Mouse (Mus musculus): ENCODE measurements around the gene Mrpl41. TPM values are rescaled to one million over a fixed set of nuclear protein-coding genes. Genes with fewer than 3 reads are reported as not detected.
"Not testable (repeated sequence)": the region's sequence is repeated elsewhere in the genome, so short reads cannot be mapped to it uniquely, and the experiment has no call there.

Gene Mrpl41
- 100 to 1,000 TPM in 1 of 2 experiments, 10 to 100 TPM in 1; 98.7 to 101 TPM for total RNA-seq (2021)

GRCm38 (mm10) chr2:24974906-24975703 is at the start of gene Mrpl41:
TSS of gene Mrpl41 (minus strand) at chr2:24975098.
- intact Hi-C loops (cut with DNase I) = no loop called here
- DNase-seq (ENCODE audit: low spot score) = peak; percentile 97

GRCm38 (mm10) chr2:25022678-25023077 is 47.8 kb upstream of the Mrpl41 start:
- no peak for DNase-seq (ENCODE audit: low spot score)
- intact Hi-C loops (cut with DNase I) = no loop called here

GRCm38 (mm10) chr2:25008250-25008649 is 33.4 kb upstream of the Mrpl41 start:
- intact Hi-C loops (cut with DNase I) = no loop called here
- no peak for DNase-seq (ENCODE audit: low spot score)

- intact Hi-C loops (cut with DNase I) = no loop called here
- DNase-seq (ENCODE audit: low spot score) = no peak
Observed at GRCm38 (mm10) chr2:25006767-25007166, 31.9 kb upstream of the Mrpl41 start.

GRCm38 (mm10) chr2:25003946-25004786 is 29.3 kb upstream of the Mrpl41 start:
- intact Hi-C loops (cut with DNase I) = no loop called here
- DNase-seq (ENCODE audit: low spot score) = no peak

- intact Hi-C loops (cut with DNase I) = no loop called here
- no peak for DNase-seq (ENCODE audit: low spot score)
Observed at GRCm38 (mm10) chr2:25000544-25001235, 25.8 kb upstream of the Mrpl41 start.

GRCm38 (mm10) chr2:24996471-24996870 is 21.6 kb upstream of the Mrpl41 start:
- no peak for DNase-seq (ENCODE audit: low spot score)
- intact Hi-C loops (cut with DNase I) = no loop called here

GRCm38 (mm10) chr2:24995332-24995731 is 20.4 kb upstream of the Mrpl41 start:
- intact Hi-C loops (cut with DNase I) = no loop called here
- DNase-seq (ENCODE audit: low spot score) = no peak

GRCm38 (mm10) chr2:24987762-24988161 is 12.9 kb upstream of the Mrpl41 start:
- intact Hi-C loops (cut with DNase I) = no loop called here
- DNase-seq (ENCODE audit: low spot score) = no peak

- intact Hi-C loops (cut with DNase I) = no loop called here
- no peak for DNase-seq (ENCODE audit: low spot score)
Observed at GRCm38 (mm10) chr2:24976960-24977359, 2.1 kb upstream of the Mrpl41 start.

- peak; percentile 72 for DNase-seq (ENCODE audit: low spot score)
- intact Hi-C loops (cut with DNase I) = no loop called here
Observed at GRCm38 (mm10) chr2:24975704-24976297, 903 bp upstream of the Mrpl41 start, which contains the start of gene Pnpla7. TSS of gene Pnpla7 (plus strand) at chr2:24976033.

GRCm38 (mm10) chr2:24974452-24974851 is 446 bp downstream of the Mrpl41 start:
- intact Hi-C loops (cut with DNase I) = not testable (repeated sequence)

GRCm38 (mm10) chr2:24970386-24970785 is 4.5 kb downstream of the Mrpl41 start:
- no peak for DNase-seq (ENCODE audit: low spot score)
- intact Hi-C loops (cut with DNase I) = no loop called here

More at GRCm38 (mm10) chr2:24974452-24974851, 446 bp downstream of the Mrpl41 start:
- DNase-seq (ENCODE audit: low spot score) = not testable (repeated sequence)

GRCm38 (mm10) chr2:24962304-24963000 is 12.4 kb downstream of the Mrpl41 start, which contains the start of gene Dph7:
TSS of gene Dph7 (plus strand) at chr2:24962400.
- DNase-seq (ENCODE audit: low spot score) = peak; percentile 58
- intact Hi-C loops (cut with DNase I) = loop anchor here (10.0 kb wide), 1 partner anchor 222 kb away; the partner anchor contains the start of gene Nrarp

- intact Hi-C loops (cut with DNase I) = loop anchor here (10.0 kb wide), 1 partner anchor 224 kb away; the partner anchor contains the start of gene Nrarp
- DNase-seq (ENCODE audit: low spot score) = no peak
Observed at GRCm38 (mm10) chr2:24960910-24961309, 14.0 kb downstream of the Mrpl41 start.

GRCm38 (mm10) chr2:24952537-24953055 is 22.3 kb downstream of the Mrpl41 start:
- no peak for DNase-seq (ENCODE audit: low spot score)
- intact Hi-C loops (cut with DNase I) = no loop called here

- intact Hi-C loops (cut with DNase I) = no loop called here
- DNase-seq (ENCODE audit: low spot score) = no peak
Observed at GRCm38 (mm10) chr2:24950189-24950535, 24.7 kb downstream of the Mrpl41 start.

- peak; percentile 95 for DNase-seq (ENCODE audit: low spot score)
- intact Hi-C loops (cut with DNase I) = loop anchor here (10.0 kb wide), 1 partner anchor 375 kb away; no protein-coding TSS in a partner anchor
Observed at GRCm38 (mm10) chr2:24949421-24950188, 25.3 kb downstream of the Mrpl41 start, which contains the start of gene Zmynd19. TSS of gene Zmynd19 (plus strand) at chr2:24949792.
